ENCODE assay signal across 8 mouse cellular contexts in genomic region chr4:128948137-128948674, GRCm38 (mm10). TPM values are rescaled to one million over a fixed set of nuclear protein-coding genes. Genes with fewer than 3 reads are reported as not detected.
A peak's percentile ranks its signal among the peaks of the same experiment; 100 is the strongest.
DNase-seq lines count a peak whose midpoint lies in the region; ATAC-seq lines count a peak whose summit lies in the region.

No protein-coding gene starts in this region.

- intact Hi-C loops in heart, postnatal 36 days (cut with DNase I) = no loop called here
- intact Hi-C loops in heart, postnatal 25 days (cut with DNase I) = no loop called here

- no peaks in the 10 kb centered on the region for H3K9me3 ChIP-seq in kidney, embryonic 16.5 days (ENCODE audit: low read length)

- no peak overlapping the region for H3K9ac ChIP-seq in kidney, embryonic 16.5 days (replicated peaks; ENCODE audit: low read length)

- DNase-seq in heart, postnatal 36 days = peak; percentile 14 to 50
- DNase-seq in heart, postnatal 25 days (ENCODE audit: low spot score) = no peak
- peak; percentile 61 for DNase-seq in urinary bladder, postnatal 14 days (ENCODE audit: low spot score)
- no peak for DNase-seq in urinary bladder, postnatal 10 days (ENCODE audit: low spot score)
- peak; percentile 43 for DNase-seq in c-Kit-positive CD71-positive TER-119-negative erythroid progenitor cells, embryonic 14.5 days (ENCODE audit: low read depth)
- DNase-seq in retina, postnatal 7 days (ENCODE audit: low read depth, low spot score) = peak; percentile 32
- DNase-seq in frontal cortex, postnatal 25 days (ENCODE audit: low spot score in 2 of 2) = no peak

- no peak overlapping the region for H3K27ac ChIP-seq in kidney, embryonic 16.5 days (ENCODE audit: low read length)

- no peaks in the 10 kb centered on the region for H3K4me1 ChIP-seq in kidney, embryonic 16.5 days (ENCODE audit: insufficient read depth, low read length)

- no peak overlapping the region for H3K4me2 ChIP-seq in kidney, embryonic 16.5 days (replicated peaks; ENCODE audit: low read depth, low read length)

- 0 out of 2 replicates have a peak, but pooled peaks have one; percentile 40 for ATAC-seq in kidney, embryonic 16.5 days (ENCODE audit: low FRiP score, low TSS enrichment)

- H3K36me3 ChIP-seq in kidney, embryonic 16.5 days (ENCODE audit: insufficient read depth, low read length) = no peaks in the 10 kb centered on the region

- H3K4me3 ChIP-seq in kidney, embryonic 16.5 days (ENCODE audit: low read length) = no peak overlapping the region

- H3K27me3 ChIP-seq in kidney, embryonic 16.5 days (ENCODE audit: insufficient read depth, low read length) = no peaks in the 10 kb centered on the region

- 34% methylated on average over 6 of the region's 6 CpGs for WGBS in kidney, embryonic 16.5 days

RNA-seq across cellular contexts. Expression of gene Azin2, which starts 14.0 kb away (rescaled TPM):
- total RNA-seq in heart, postnatal 36 days (2021) = 1 to 10 TPM; 2.4 to 3.0 TPM
- 1 to 10 TPM; 2.1 to 3.2 TPM for total RNA-seq in heart, postnatal 25 days (2021)
- 21.7 and 26.3 TPM in 2 replicates for polyA plus RNA-seq in kidney, embryonic 16.5 days (2015; fragmentation: Nextera tagmentation; extraction: Ambion mirVana)

RNA-seq across cellular contexts. Expression of gene Ak2, which starts 43.6 kb away (rescaled TPM):
- 10 to 100 TPM; 67.6 to 71.0 TPM for total RNA-seq in heart, postnatal 36 days (2021)
- 10 to 100 TPM; 72.9 to 73.9 TPM for total RNA-seq in heart, postnatal 25 days (2021)
- 226 and 238 TPM in 2 replicates for polyA plus RNA-seq in kidney, embryonic 16.5 days (2015; fragmentation: Nextera tagmentation; extraction: Ambion mirVana)

Comparison
In these comparisons a context has a peak if more than half of its experiments do, and no peak if none do; other contexts are left out.
1. DNase-seq: peak in heart, postnatal 36 days (2 of 2), urinary bladder, postnatal 14 days (single experiment), c-Kit-positive CD71-positive TER-119-negative erythroid progenitor cells, embryonic 14.5 days (single experiment) and retina, postnatal 7 days (single experiment); none in heart, postnatal 25 days (single experiment), urinary bladder, postnatal 10 days (single experiment) and frontal cortex, postnatal 25 days (0 of 2).